Mouse (Mus musculus) hindbrain, embryonic 13.5 days (tissue): ENCODE results near the gene 1700001C19Rik. TPM values are rescaled to one million over a fixed set of nuclear protein-coding genes. Genes with fewer than 3 reads are reported as not detected.
"Not testable (repeated sequence)": the region's sequence is repeated elsewhere in the genome, so short reads cannot be mapped to it uniquely, and the experiment has no call there.

ENCODE experiments used
- ATAC-seq: fragments of 200-750 bp; cut with Nextera tagmentation; 2 replicates; pipeline ENCODE4 v1.8.0; 2017; ENCODE audit warnings: moderate TSS enrichment; ENCODE audit not compliant: low FRiP score
- H3K27ac ChIP-seq: fragments of 300-500 bp; sonication (generic); 2 replicates; pipeline ENCODE4 v1.5.1; 2015; ENCODE audit warnings: inconsistent platforms, mild to moderate bottlenecking, moderate library complexity
- H3K27me3 ChIP-seq: fragments of 300-500 bp; sonication (generic); 2 replicates; pipeline ENCODE4 v1.6.1; 2015; ENCODE audit warnings: mild to moderate bottlenecking, inconsistent platforms
- H3K36me3 ChIP-seq: fragments of 300-500 bp; sonication (generic); 2 replicates; pipeline ENCODE4 v1.6.1; 2015; ENCODE audit warnings: mild to moderate bottlenecking, inconsistent platforms
- H3K4me1 ChIP-seq: fragments of 300-500 bp; sonication (generic); replicated peaks from 2 replicates; pipeline ENCODE4 v1.6.1; 2015; ENCODE audit warnings: inconsistent platforms
- H3K4me2 ChIP-seq: fragments of 300-500 bp; sonication (generic); 2 replicates; pipeline ENCODE4 v1.6.1; 2015; ENCODE audit warnings: inconsistent platforms, mild to moderate bottlenecking, moderate library complexity
- H3K4me3 ChIP-seq: fragments of 300-500 bp; sonication (generic); 2 replicates; pipeline ENCODE4 v1.5.1; 2015; ENCODE audit warnings: mild to moderate bottlenecking, inconsistent platforms
- H3K9ac ChIP-seq: fragments of 300-500 bp; sonication (generic); 2 replicates; pipeline ENCODE4 v1.6.1; 2015; ENCODE audit warnings: mild to moderate bottlenecking, inconsistent platforms
- H3K9me3 ChIP-seq: fragments of 300-500 bp; sonication (generic); 2 replicates; pipeline ENCODE4 v1.6.1; 2016; ENCODE audit warnings: inconsistent platforms
- WGBS: fragments of 180-500 bp; shearing (Covaris S2); methylation state at CpG from one replicate; pipeline ENCODE4 v1.1.7; 2015; 5-methylcytosine and 5-hydroxymethylcytosine counted together
- polyA plus RNA-seq: library from polyadenylated mRNA; unstranded; fragments of >200 nt; fragmentation: Nextera tagmentation; extraction: Ambion mirVana; gene quantifications from 2 replicates; pipeline ENCODE4 v1.2.1, GENCODE M21; 2015

Gene 1700001C19Rik
- polyA plus RNA-seq, 1 experiment from 2014 or later = 0.34 TPM

DNA sequence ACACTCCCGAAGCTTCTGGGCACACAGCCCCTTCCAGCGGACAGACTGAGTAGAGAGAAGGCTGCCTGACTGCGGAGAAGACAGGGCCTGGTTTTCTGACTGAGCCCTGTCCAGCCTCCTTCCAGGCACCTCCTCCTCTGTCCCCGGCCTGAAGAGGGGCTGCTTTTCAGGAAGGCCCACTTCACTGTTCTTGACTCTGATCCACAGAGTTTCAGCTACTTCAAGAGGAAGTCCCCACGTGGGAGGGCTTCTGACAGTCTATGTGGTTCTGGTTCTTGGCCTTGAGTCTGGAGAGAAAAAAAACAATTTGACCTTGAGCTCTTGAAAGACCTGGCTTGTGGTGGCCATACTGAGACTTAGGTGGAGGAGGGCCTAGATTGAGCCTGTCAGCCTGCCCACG lies 6.9 kb upstream of the 1700001C19Rik start:
- peaks cover 7% of the 10 kb centered on the region for H3K27me3 ChIP-seq
- H3K4me1 ChIP-seq = peaks cover 11% of the 10 kb centered on the region
- no peaks in the 10 kb centered on the region for H3K36me3 ChIP-seq
- ATAC-seq = no peak
- no peaks in the 10 kb centered on the region for H3K9me3 ChIP-seq
- H3K4me2 ChIP-seq = no peak overlapping the region
- WGBS = 69% methylated on average over 6 of the region's 6 CpGs
- H3K9ac ChIP-seq = no peak overlapping the region
- H3K4me3 ChIP-seq = no peak overlapping the region
- H3K27ac ChIP-seq = no peak overlapping the region

- Histone ChIP-seq H3K4me2 (no peak overlapping the region), H3K9ac (no peak overlapping the region), H3K9me3 (no peaks in the 10 kb centered on the region), H3K27ac (no peak overlapping the region), H3K4me1 (peaks cover 9% of the 10 kb centered on the region), H3K4me3 (no peak overlapping the region), H3K36me3 (no peaks in the 10 kb centered on the region), H3K27me3 (peaks cover 25% of the 10 kb centered on the region)
- ATAC-seq = no peak
- 75% methylated on average over 3 of the region's 3 CpGs for WGBS
These were observed 5.1 kb upstream of the 1700001C19Rik start for GRCm38 (mm10) chr17:47442271-47442670.

DNA sequence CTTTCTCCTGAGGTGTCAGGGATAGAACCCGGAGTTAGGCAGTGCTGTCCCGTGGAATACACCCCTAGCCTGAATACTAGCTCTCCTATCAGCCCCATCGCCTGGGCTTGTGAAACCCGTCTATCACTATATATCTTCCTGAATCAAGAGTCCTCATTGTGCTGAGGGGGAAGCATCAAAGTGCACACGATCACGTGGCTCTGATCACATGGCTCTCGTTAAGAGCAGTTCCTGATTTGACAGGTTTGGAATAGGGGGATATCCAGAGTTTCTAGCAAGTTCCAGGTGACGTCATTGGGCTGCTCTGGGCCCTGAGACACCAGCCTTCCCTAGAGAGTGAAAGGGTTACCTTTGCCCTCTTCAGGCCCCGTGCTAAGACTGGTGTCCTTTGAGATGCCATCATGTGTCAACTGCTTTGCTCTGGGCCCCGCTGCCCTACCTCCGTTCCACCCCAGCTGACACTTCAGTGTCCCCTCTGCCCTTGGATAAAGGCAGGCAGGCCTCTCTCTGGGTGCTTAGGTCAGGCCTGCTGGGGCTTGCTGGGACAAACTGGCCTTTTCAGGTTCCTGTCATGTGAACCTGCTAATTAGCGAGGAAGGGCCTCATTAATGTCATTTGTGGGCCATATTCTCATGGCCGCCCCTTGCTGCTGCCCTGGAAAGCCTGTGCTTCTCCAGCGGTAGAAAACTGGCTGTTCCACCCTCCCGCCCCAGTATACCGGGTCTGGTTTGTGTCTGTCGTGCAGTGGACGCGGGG lies 4.3 kb upstream of the 1700001C19Rik start:
- Histone ChIP-seq H3K4me2 (no peak overlapping the region), H3K9me3 (no peaks in the 10 kb centered on the region), H3K36me3 (no peaks in the 10 kb centered on the region), H3K9ac (no peak overlapping the region), H3K4me1 (peaks cover 15% of the 10 kb centered on the region), H3K27me3 (peaks cover 33% of the 10 kb centered on the region), H3K4me3 (no peak overlapping the region), H3K27ac (no peak overlapping the region)
- 72% methylated on average over 19 of the region's 19 CpGs for WGBS
- ATAC-seq = 0 out of 2 replicates have a peak, but pooled peaks have one; percentile 4

GRCm38 (mm10) chr17:47440359-47440890 lies 3.2 kb upstream of the 1700001C19Rik start:
- Histone ChIP-seq H3K9me3 (no peaks in the 10 kb centered on the region), H3K4me3 (no peak overlapping the region), H3K36me3 (no peaks in the 10 kb centered on the region), H3K4me2 (no peak overlapping the region), H3K27me3 (peaks cover 43% of the 10 kb centered on the region), H3K27ac (peak overlapping the region; percentile 58), H3K9ac (peak overlapping the region; percentile 46; the same call in 1 of the 2 replicates), H3K4me1 (peaks cover 20% of the 10 kb centered on the region)
- peak; percentile 55 for ATAC-seq
- WGBS = 5% methylated on average over 9 of the region's 9 CpGs

GRCm38 (mm10) chr17:47439396-47440028 lies 2.3 kb upstream of the 1700001C19Rik start:
- peaks cover 20% of the 10 kb centered on the region for H3K4me1 ChIP-seq
- no peak overlapping the region for H3K4me3 ChIP-seq
- no peaks in the 10 kb centered on the region for H3K36me3 ChIP-seq
- peak overlapping the region; percentile 58; the same call in 1 of the 2 replicates for H3K27ac ChIP-seq
- ATAC-seq = no peak
- no peak overlapping the region for H3K4me2 ChIP-seq
- H3K9ac ChIP-seq = no peak overlapping the region
- H3K9me3 ChIP-seq = no peaks in the 10 kb centered on the region
- H3K27me3 ChIP-seq = peaks cover 49% of the 10 kb centered on the region
- WGBS = 36% methylated on average over 9 of the region's 9 CpGs

- no peak overlapping the region for H3K4me3 ChIP-seq
- WGBS = 64% methylated on average over 6 of the region's 6 CpGs
- H3K9me3 ChIP-seq = no peaks in the 10 kb centered on the region
- ATAC-seq = no peak
- H3K4me1 ChIP-seq = peaks cover 20% of the 10 kb centered on the region
- no peak overlapping the region for H3K4me2 ChIP-seq
- H3K36me3 ChIP-seq = no peaks in the 10 kb centered on the region
- peaks cover 49% of the 10 kb centered on the region for H3K27me3 ChIP-seq
- no peak overlapping the region for H3K27ac ChIP-seq
- H3K9ac ChIP-seq = no peak overlapping the region
These were observed 1.4 kb upstream of the 1700001C19Rik start for GRCm38 (mm10) chr17:47438611-47439010.

DNA sequence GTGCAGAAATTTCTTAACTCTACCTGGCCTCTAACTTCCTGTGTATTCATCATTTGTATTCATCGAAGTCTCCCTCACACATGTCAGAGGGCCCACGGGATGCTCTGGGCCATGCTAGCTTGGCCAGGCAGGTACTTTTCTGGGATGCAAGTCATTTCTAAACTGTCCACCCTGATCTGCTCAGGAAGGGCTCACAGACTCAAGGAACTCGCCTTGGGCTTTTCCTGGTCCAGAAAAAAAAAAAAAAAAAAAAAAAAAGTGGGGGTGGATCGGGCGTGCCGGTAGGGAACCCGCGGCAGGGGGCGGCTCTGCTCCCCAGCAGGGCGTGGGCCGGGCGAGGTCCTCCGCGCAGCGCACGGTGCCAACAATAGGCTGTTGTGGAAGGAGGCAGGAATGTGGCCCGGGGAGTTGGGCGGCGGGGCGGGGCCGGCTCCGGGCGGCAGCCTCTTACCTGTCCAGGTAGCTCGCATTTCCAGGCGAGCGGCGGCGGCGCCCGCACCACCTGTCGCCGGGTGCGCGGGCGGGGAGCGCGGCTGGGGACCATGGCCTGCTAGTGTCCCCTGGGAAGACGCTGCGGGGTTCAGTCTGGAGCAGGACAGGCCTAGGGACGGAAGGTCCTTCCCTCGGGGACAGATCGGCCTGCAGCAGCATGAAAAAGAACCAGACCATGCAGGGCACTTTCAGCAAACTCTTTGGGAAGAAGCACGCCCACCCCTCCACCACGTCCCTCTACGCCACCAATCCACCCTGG lies 845 bp downstream of the 1700001C19Rik start, which contains the start of gene AI661453:
TSS of gene AI661453 (plus strand) at position 460 of the 751 bp plus-strand sequence.
- H3K9ac ChIP-seq = peak within 1 kb of the TSS; percentile 67
- H3K4me1 ChIP-seq = peaks cover 20% of the 10 kb centered on the region
- WGBS = 1% methylated on average over 45 of the region's 45 CpGs
- H3K36me3 ChIP-seq = no peaks in the 10 kb centered on the region
- H3K9me3 ChIP-seq = no peaks in the 10 kb centered on the region
- no peak for ATAC-seq
- H3K27ac ChIP-seq = no peak within 1 kb of the TSS
- peaks cover 49% of the 10 kb centered on the region for H3K27me3 ChIP-seq
- H3K4me2 ChIP-seq = peak within 1 kb of the TSS; percentile 73
- peak within 1 kb of the TSS; percentile 43 for H3K4me3 ChIP-seq

GRCm38 (mm10) chr17:47430815-47431214 lies 6.4 kb downstream of the 1700001C19Rik start:
- Histone ChIP-seq H3K27ac (no peak overlapping the region), H3K9me3 (no peaks in the 10 kb centered on the region), H3K27me3 (peaks cover 12% of the 10 kb centered on the region), H3K4me1 (peaks cover 7% of the 10 kb centered on the region), H3K36me3 (no peaks in the 10 kb centered on the region), H3K9ac (no peak overlapping the region), H3K4me2 (no peak overlapping the region), H3K4me3 (no peak overlapping the region)
- WGBS = 70% methylated on average over 5 of the region's 5 CpGs
- no peak for ATAC-seq

DNA sequence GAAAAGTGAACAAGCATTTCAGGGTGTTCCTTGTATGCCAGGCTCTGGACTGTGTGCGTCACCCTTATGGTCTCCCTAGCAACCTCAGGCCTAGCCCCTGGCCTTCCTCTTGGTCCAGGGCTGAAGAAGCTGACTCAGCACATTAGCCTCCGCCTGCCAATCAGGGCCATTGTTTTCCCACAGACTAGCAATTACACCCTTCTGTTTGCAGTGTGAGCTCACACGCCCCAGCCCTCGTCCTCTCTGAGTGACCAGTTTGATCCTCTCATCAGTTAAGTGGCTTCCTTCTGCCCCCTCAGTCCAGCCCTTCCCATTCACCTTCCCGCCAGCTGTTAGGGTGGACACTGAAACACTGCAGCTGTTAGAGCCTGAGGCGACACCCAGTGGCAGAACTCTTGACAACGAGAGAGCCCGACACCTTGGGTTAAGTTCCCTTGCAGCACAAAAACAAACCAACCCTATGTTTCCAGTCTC lies 8.3 kb downstream of the 1700001C19Rik start:
- 4% methylated on average over 8 of the region's 8 CpGs for WGBS
- no peak overlapping the region for H3K4me3 ChIP-seq
- no peaks in the 10 kb centered on the region for H3K36me3 ChIP-seq
- ATAC-seq = peak; percentile 72; the same call in 1 of the 2 replicates
- H3K4me1 ChIP-seq = peaks cover 7% of the 10 kb centered on the region
- 0 out of 2 replicates have a peak, but pooled peaks cover 2% of the 10 kb centered on the region for H3K27me3 ChIP-seq
- no peaks in the 10 kb centered on the region for H3K9me3 ChIP-seq
- no peak overlapping the region for H3K9ac ChIP-seq
- peak overlapping the region; percentile 35 for H3K4me2 ChIP-seq
- no peak overlapping the region for H3K27ac ChIP-seq

- ATAC-seq = no peak
- Histone ChIP-seq H3K4me2 (no peak overlapping the region), H3K27ac (no peak overlapping the region), H3K9me3 (no peaks in the 10 kb centered on the region), H3K27me3 (0 out of 2 replicates have a peak, but pooled peaks cover 2% of the 10 kb centered on the region), H3K9ac (no peak overlapping the region), H3K4me1 (peaks cover 7% of the 10 kb centered on the region), H3K36me3 (no peaks in the 10 kb centered on the region), H3K4me3 (no peak overlapping the region)
- 80% methylated on average over 6 of the region's 6 CpGs for WGBS
These were observed 9.9 kb downstream of the 1700001C19Rik start for GRCm38 (mm10) chr17:47427316-47427715.

- Histone ChIP-seq H3K4me2 (no peak overlapping the region), H3K27ac (no peak overlapping the region), H3K4me3 (no peak overlapping the region), H3K4me1 (peaks cover 7% of the 10 kb centered on the region), H3K36me3 (no peaks in the 10 kb centered on the region), H3K9me3 (no peaks in the 10 kb centered on the region), H3K27me3 (no peaks in the 10 kb centered on the region), H3K9ac (no peak overlapping the region)
- no peak for ATAC-seq
- 80% methylated on average over 6 of the region's 6 CpGs for WGBS
These were observed 13.0 kb downstream of the 1700001C19Rik start for GRCm38 (mm10) chr17:47424186-47424585.

DNA sequence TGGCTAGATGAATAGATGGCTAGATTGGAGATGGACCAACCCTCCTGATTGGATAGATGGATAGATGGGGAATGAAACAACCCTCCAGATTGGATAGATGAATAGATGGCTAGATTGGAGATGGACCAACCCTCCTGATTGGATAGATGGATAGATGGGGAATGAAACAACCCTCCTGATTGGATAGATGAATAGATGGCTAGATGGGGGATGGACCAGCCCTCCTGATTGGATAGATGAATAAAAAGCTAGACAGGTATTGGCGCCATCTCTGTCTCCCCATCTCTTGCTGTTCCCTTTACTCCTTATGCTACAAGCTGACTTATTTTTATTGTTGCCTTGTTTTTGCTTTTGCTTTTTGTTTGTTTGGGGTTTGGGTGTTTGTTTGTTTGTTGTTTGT lies 14.6 kb downstream of the 1700001C19Rik start:
- not testable (repeated sequence) for H3K4me3 ChIP-seq, H3K4me2 ChIP-seq, H3K9me3 ChIP-seq, H3K27me3 ChIP-seq, H3K36me3 ChIP-seq, H3K4me1 ChIP-seq, ATAC-seq, H3K27ac ChIP-seq, H3K9ac ChIP-seq
- WGBS = 100% methylated on average over 1 of the region's 1 CpGs
